Comparison of ENCODE assay signal across 7 mouse cellular contexts in genomic region chr17:82366001-82366400, GRCm38 (mm10).
"Had no signal": no experiment of that assay in that cellular context is flagged by ENCODE, and none has a peak within 500 bp of the region (broad histone marks: within the 10 kb centered on the region; RNA-seq: fewer than 3 reads in every experiment).

No protein-coding gene starts in this region.

- DNase-seq: kidney, postnatal 10 days; kidney, postnatal 4 days; lung, embryonic 14.5 days; lung, postnatal 10 days; right cerebral cortex, postnatal 14 days; thymus, postnatal 36 days had no signal

- ATAC-seq: liver, embryonic 12.5 days had no signal
